Mouse (Mus musculus): ENCODE data around the gene Rbl2.

DNA sequence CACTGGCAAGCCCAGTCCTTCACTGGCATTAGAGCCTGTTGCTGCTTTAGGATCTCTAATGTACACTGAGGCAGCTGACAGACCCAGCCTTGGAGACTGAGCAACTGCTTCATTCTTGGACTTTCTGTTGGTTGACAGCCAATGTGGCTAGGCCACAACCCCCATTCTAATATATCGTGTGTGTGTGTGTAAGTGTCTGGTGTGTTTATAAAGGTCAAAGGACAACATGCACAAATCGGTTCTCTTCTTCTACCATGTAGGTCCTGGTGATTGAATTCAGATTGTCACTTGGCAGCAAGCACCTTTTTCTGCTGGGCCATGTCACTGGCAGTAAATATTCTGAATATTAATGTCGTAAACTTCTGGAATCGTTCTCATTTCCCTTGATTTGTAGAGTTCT, 23.5 kb upstream of the Rbl2 start:
- no peak for TF ChIP-seq CTCF (IDR thresholded peaks at IDR 0.05)
- TF ChIP-seq EP300 (IDR thresholded peaks at IDR 0.05): no peak
